Mouse (Mus musculus) lung, embryonic 15.5 days (tissue): ENCODE results near the gene Fam243. TPM values are rescaled to one million over a fixed set of nuclear protein-coding genes. Genes with fewer than 3 reads are reported as not detected.

Experiments
- ATAC-seq: fragments of 200-750 bp; cut with Nextera tagmentation; 2 replicates; pipeline ENCODE4 v1.8.0; 2017; ENCODE audit warnings: moderate number of reproducible peaks, borderline replicate concordance; ENCODE audit not compliant: low FRiP score, low TSS enrichment; ENCODE audit errors: extremely low read depth
- H3K27ac ChIP-seq: fragments of 300-500 bp; sonication (generic); 2 replicates; pipeline ENCODE4 v1.5.1; 2015; ENCODE audit warnings: moderate library complexity, mild to moderate bottlenecking, inconsistent platforms
- H3K27me3 ChIP-seq: fragments of 300-500 bp; sonication (generic); 2 replicates; pipeline ENCODE4 v1.6.1; 2015; ENCODE audit warnings: inconsistent platforms
- H3K36me3 ChIP-seq: fragments of 300-500 bp; sonication (generic); 2 replicates; pipeline ENCODE4 v1.6.1; 2015; ENCODE audit warnings: inconsistent platforms
- H3K4me1 ChIP-seq: fragments of 300-500 bp; sonication (generic); 2 replicates; pipeline ENCODE4 v1.6.1; 2015; ENCODE audit warnings: inconsistent platforms
- H3K4me2 ChIP-seq: fragments of 300-500 bp; sonication (generic); 2 replicates; pipeline ENCODE4 v1.6.1; 2015; ENCODE audit warnings: inconsistent platforms, mild to moderate bottlenecking, moderate library complexity
- H3K4me3 ChIP-seq: fragments of 300-500 bp; sonication (generic); 2 replicates; pipeline ENCODE4 v1.5.1; 2015; ENCODE audit warnings: mild to moderate bottlenecking, inconsistent platforms
- H3K9ac ChIP-seq: fragments of 300-500 bp; sonication (generic); 2 replicates; pipeline ENCODE4 v1.6.1; 2015; ENCODE audit warnings: inconsistent platforms
- H3K9me3 ChIP-seq: fragments of 300-500 bp; sonication (generic); 2 replicates; pipeline ENCODE4 v1.6.1; 2016; ENCODE audit warnings: inconsistent platforms
- WGBS: fragments of 180-500 bp; shearing (Covaris S2); methylation state at CpG from one replicate; pipeline ENCODE4 v1.1.7; 2015; 5-methylcytosine and 5-hydroxymethylcytosine counted together
- polyA plus RNA-seq: library from polyadenylated mRNA; unstranded; fragments of >200 nt; fragmentation: Nextera tagmentation; extraction: Ambion mirVana; gene quantifications from 2 replicates; pipeline ENCODE4 v1.2.1, GENCODE M21; 2015

The Fam243 gene
- not detected in 2 replicates for polyA plus RNA-seq

GRCm38 (mm10) chr16:92321341-92321740 lies at the start of gene Fam243:
Gene Fam243, minus strand, starts transcription at chr16:92321441.
- Histone ChIP-seq H3K27ac (no peak within 1 kb of the TSS), H3K27me3 (no peaks in the 10 kb centered on the region), H3K4me1 (no peaks in the 10 kb centered on the region), H3K9ac (no peak within 1 kb of the TSS), H3K36me3 (no peaks in the 10 kb centered on the region), H3K9me3 (no peaks in the 10 kb centered on the region), H3K4me3 (no peak within 1 kb of the TSS), H3K4me2 (no peak within 1 kb of the TSS)
- 86% methylated on average over 8 of the region's 8 CpGs for WGBS
- no peak for ATAC-seq

DNA sequence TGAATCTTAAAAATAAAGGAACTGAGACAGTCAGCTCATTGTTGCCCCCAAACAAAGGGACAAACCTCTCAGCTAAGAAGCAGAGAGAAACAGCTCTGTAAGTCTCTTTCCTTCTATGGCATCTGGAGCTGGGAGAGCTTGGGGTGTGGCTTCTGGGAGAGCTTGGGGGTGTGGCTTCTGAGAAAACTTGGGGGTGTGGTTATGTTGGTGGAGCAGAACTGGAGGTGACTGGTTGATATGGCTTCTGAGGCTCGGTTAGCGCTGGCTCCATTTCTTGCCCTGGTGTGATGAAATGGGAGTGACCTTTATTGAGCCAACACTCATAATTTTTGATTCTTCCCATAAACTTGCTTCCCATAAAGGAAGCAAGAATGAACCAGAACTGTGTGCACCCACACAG lies 48.0 kb upstream of the Fam243 start:
- H3K27ac ChIP-seq: no peak overlapping the region
- H3K9ac ChIP-seq: no peak overlapping the region
- no peak overlapping the region for H3K4me3 ChIP-seq
- WGBS: 33% methylated on average over 2 of the region's 2 CpGs
- no peaks in the 10 kb centered on the region for H3K36me3 ChIP-seq
- H3K9me3 ChIP-seq: no peaks in the 10 kb centered on the region
- H3K4me2 ChIP-seq: no peak overlapping the region
- no peaks in the 10 kb centered on the region for H3K4me1 ChIP-seq
- peaks cover 8% of the 10 kb centered on the region; the same call in 1 of the 2 replicates for H3K27me3 ChIP-seq
- ATAC-seq: peak; percentile 66; the same call in 1 of the 2 replicates

- WGBS: 38% methylated on average over 7 of the region's 7 CpGs
- no peak overlapping the region for H3K4me2 ChIP-seq
- no peaks in the 10 kb centered on the region for H3K36me3 ChIP-seq
- no peak overlapping the region for H3K27ac ChIP-seq
- no peaks in the 10 kb centered on the region for H3K9me3 ChIP-seq
- ATAC-seq: no peak
- no peaks in the 10 kb centered on the region; the same call in 1 of the 2 replicates for H3K27me3 ChIP-seq
- no peaks in the 10 kb centered on the region for H3K4me1 ChIP-seq
- no peak overlapping the region for H3K9ac ChIP-seq
- no peak overlapping the region for H3K4me3 ChIP-seq
Measured at GRCm38 (mm10) chr16:92365477-92365876, 44.2 kb upstream of the Fam243 start.

DNA sequence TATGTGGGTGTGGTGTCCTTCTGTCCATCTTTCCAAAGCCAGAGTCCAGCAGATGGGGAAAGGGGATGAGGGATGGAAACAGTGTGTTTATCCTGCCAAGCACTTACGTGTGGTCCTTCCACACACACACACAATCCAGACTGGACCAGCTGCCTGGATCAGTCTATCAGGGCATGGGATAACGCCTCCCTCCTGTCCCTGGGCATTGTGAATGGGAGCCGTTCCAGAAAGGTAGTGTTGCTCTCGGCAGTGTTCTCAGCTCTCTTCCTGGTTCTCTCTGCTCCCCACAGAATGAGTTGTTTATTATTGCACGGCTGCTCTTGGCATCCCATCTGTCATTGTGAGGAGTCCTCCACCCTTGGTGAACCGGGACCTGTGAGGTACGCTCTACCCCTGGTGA lies 39.5 kb upstream of the Fam243 start:
- Histone ChIP-seq H3K27ac (no peak overlapping the region), H3K36me3 (no peaks in the 10 kb centered on the region), H3K9me3 (no peaks in the 10 kb centered on the region), H3K27me3 (no peaks in the 10 kb centered on the region; the same call in 1 of the 2 replicates), H3K4me1 (peaks cover 5% of the 10 kb centered on the region), H3K9ac (no peak overlapping the region), H3K4me2 (no peak overlapping the region), H3K4me3 (no peak overlapping the region)
- no peak for ATAC-seq
- WGBS: 36% methylated on average over 7 of the region's 7 CpGs

- 46% methylated on average over 8 of the region's 9 CpGs for WGBS
- H3K9ac ChIP-seq: no peak within 1 kb of the TSS
- no peaks in the 10 kb centered on the region for H3K36me3 ChIP-seq
- H3K4me3 ChIP-seq: no peak within 1 kb of the TSS
- H3K9me3 ChIP-seq: no peaks in the 10 kb centered on the region
- 0 out of 2 replicates have a peak, but pooled peaks have one; percentile 11 for ATAC-seq
- peaks cover 5% of the 10 kb centered on the region for H3K4me1 ChIP-seq
- H3K4me2 ChIP-seq: peak within 1 kb of the TSS; percentile 33
- H3K27me3 ChIP-seq: no peaks in the 10 kb centered on the region; the same call in 1 of the 2 replicates
- no peak within 1 kb of the TSS for H3K27ac ChIP-seq
Measured at GRCm38 (mm10) chr16:92359229-92359628, 38.0 kb upstream of the Fam243 start, which contains the start of gene Kcne1. Gene Kcne1, minus strand, starts transcription at chr16:92359468.

DNA sequence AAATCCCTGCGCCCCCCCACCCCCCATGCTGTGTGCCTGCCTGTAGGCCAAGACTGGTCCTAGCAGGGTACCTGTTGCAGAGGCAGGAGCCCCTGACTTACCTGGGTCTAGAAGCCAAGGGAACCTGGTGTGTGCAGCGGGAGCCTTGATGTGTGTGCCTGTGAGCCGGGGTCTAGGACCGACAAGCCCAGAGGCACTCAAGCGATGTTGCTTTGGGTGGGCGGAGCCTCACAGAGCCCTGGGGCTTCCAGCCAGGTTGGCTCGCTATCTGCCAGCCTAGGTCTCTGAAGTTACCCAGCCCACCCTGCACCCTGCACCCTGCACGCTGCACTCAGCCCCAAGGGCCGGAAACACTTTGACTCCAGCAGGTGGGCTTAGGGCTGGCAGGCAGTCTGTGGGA lies 37.5 kb upstream of the Fam243 start:
- Histone ChIP-seq H3K27me3 (no peaks in the 10 kb centered on the region; the same call in 1 of the 2 replicates), H3K36me3 (no peaks in the 10 kb centered on the region), H3K4me2 (peak overlapping the region; percentile 33), H3K4me3 (no peak overlapping the region), H3K27ac (no peak overlapping the region), H3K9ac (no peak overlapping the region), H3K9me3 (no peaks in the 10 kb centered on the region), H3K4me1 (peaks cover 5% of the 10 kb centered on the region)
- WGBS: 27% methylated on average over 9 of the region's 9 CpGs
- peak; percentile 53; the same call in 1 of the 2 replicates for ATAC-seq

GRCm38 (mm10) chr16:92357566-92357965 lies 36.3 kb upstream of the Fam243 start:
- no peak overlapping the region for H3K9ac ChIP-seq
- no peaks in the 10 kb centered on the region for H3K9me3 ChIP-seq
- H3K27me3 ChIP-seq: no peaks in the 10 kb centered on the region; the same call in 1 of the 2 replicates
- no peak overlapping the region for H3K4me3 ChIP-seq
- H3K4me2 ChIP-seq: no peak overlapping the region
- no peak for ATAC-seq
- no peaks in the 10 kb centered on the region for H3K36me3 ChIP-seq
- H3K27ac ChIP-seq: no peak overlapping the region
- peaks cover 5% of the 10 kb centered on the region for H3K4me1 ChIP-seq
- WGBS: 73% methylated on average over 10 of the region's 10 CpGs

DNA sequence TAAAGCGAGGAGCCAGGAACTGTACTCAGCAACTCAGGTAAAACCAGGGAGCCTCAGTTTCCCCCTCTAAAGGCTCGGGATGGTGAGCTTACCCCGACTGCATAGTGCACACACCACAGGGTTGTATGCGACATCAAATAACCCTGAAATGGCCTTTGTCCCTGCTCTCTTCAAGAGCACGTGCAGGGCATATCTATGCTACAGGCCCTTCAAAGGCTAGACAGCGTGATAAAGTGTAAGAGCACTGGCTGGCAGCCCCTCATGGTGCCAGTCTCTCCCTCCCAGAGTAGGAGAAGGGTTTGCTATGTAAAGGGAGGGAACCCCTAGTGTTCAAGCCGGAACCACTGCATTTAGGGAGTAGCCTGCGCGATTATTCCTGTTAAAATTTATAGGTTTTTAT lies 35.8 kb upstream of the Fam243 start:
- Histone ChIP-seq H3K27ac (no peak overlapping the region), H3K9me3 (no peaks in the 10 kb centered on the region), H3K4me1 (peaks cover 5% of the 10 kb centered on the region), H3K9ac (no peak overlapping the region), H3K27me3 (no peaks in the 10 kb centered on the region; the same call in 1 of the 2 replicates), H3K4me3 (no peak overlapping the region), H3K4me2 (no peak overlapping the region), H3K36me3 (no peaks in the 10 kb centered on the region)
- no peak for ATAC-seq
- 66% methylated on average over 9 of the region's 9 CpGs for WGBS

DNA sequence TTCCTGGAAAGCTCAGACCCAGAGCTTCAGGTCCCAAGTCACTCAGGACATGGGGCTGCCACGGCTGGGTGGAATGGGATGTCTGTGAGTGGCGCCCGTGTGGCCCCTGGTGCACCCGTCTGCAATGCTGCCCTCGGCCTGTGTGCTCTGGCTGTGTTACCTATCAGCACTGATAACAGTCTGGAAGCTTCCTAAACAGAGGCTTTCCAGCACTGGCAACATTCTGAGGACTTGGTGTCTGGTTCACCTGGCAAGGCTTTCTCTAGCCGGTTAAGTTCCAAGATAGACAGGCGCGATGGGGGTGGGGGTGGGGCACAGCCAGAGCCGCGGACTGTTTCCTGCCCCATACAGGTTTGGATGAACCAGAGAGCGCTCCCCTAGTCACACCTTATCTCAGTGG lies 34.7 kb upstream of the Fam243 start:
- Histone ChIP-seq H3K27ac (no peak overlapping the region), H3K4me3 (no peak overlapping the region), H3K36me3 (no peaks in the 10 kb centered on the region), H3K9me3 (no peaks in the 10 kb centered on the region), H3K4me1 (peaks cover 5% of the 10 kb centered on the region), H3K27me3 (no peaks in the 10 kb centered on the region; the same call in 1 of the 2 replicates), H3K4me2 (no peak overlapping the region), H3K9ac (no peak overlapping the region)
- 58% methylated on average over 11 of the region's 11 CpGs for WGBS
- ATAC-seq: no peak

- Histone ChIP-seq H3K27me3 (no peaks in the 10 kb centered on the region), H3K9me3 (no peaks in the 10 kb centered on the region), H3K4me1 (peaks cover 5% of the 10 kb centered on the region), H3K9ac (no peak overlapping the region), H3K4me3 (no peak overlapping the region), H3K27ac (no peak overlapping the region), H3K36me3 (no peaks in the 10 kb centered on the region), H3K4me2 (no peak overlapping the region)
- no peak for ATAC-seq
- WGBS: 70% methylated on average over 5 of the region's 5 CpGs
Measured at GRCm38 (mm10) chr16:92355366-92355765, 34.1 kb upstream of the Fam243 start.

DNA sequence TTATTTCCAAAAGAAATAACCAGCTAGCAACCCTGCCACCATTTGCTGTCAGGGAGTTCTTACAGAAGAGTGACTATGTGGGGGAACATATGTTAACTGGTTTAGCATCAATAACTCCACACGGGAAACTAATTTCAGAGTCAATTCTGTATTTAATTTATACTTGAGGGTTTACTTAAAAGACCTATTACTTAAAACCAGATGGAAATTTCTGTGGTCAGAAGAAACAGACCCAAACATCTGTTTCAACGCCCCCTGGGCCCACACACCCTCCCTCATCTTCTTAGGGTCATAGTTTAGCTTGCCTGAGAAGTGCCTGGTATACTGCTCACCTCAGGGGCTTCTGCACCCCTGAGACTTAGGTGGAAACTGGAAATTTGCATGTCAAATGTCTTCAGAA lies 32.7 kb upstream of the Fam243 start:
- no peaks in the 10 kb centered on the region for H3K27me3 ChIP-seq
- no peaks in the 10 kb centered on the region for H3K9me3 ChIP-seq
- ATAC-seq: no peak
- H3K9ac ChIP-seq: no peak overlapping the region
- no peak overlapping the region for H3K4me2 ChIP-seq
- no peak overlapping the region for H3K27ac ChIP-seq
- WGBS: 63% methylated on average over 2 of the region's 2 CpGs
- peaks cover 4% of the 10 kb centered on the region for H3K4me1 ChIP-seq
- no peaks in the 10 kb centered on the region for H3K36me3 ChIP-seq
- no peak overlapping the region for H3K4me3 ChIP-seq

DNA sequence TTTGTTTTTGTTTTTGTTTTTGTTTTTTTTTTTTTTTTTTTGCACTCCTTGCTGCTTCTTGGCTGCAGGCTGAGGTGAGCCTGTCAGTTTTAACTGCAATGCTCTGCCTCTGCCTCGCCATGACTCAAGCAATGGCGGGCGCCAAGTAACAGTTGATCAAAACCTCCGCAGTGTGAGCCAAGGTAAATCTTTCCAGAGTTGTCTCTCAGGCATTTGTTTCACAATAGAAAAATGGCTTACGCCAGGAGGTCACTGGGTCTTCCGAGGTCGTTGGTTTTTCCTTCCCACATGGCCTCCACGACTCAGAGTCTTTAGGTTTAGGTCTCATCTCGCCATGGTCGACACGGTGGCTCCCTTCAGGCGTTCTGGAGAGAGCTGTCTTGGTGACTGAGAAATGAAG lies 32.1 kb upstream of the Fam243 start:
- no peak overlapping the region for H3K4me3 ChIP-seq
- H3K4me2 ChIP-seq: no peak overlapping the region
- H3K9ac ChIP-seq: no peak overlapping the region
- no peaks in the 10 kb centered on the region for H3K36me3 ChIP-seq
- no peaks in the 10 kb centered on the region for H3K9me3 ChIP-seq
- ATAC-seq: no peak
- H3K27me3 ChIP-seq: no peaks in the 10 kb centered on the region
- WGBS: 80% methylated on average over 12 of the region's 12 CpGs
- H3K27ac ChIP-seq: no peak overlapping the region
- no peaks in the 10 kb centered on the region for H3K4me1 ChIP-seq

DNA sequence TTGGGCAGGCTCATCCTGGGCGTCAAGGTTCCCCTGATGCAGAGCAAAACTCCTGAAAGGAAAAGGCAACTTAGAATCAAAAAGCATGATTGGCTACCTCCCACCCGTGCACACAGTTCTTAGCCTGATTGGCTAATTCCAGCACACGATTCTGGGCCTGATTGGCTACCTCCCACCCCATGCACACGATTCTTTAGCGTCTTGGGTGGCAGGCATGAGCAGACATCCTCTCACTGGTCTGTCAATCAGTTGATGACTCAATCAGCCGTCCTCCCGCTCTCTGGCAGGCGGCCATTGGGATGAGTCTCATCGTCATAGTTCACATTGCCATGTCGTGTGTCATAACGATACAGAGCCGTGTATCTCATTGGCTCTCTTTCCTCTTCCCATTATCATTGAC lies 27.7 kb upstream of the Fam243 start:
- no peak overlapping the region for H3K4me3 ChIP-seq
- peaks cover 9% of the 10 kb centered on the region for H3K4me1 ChIP-seq
- H3K9ac ChIP-seq: no peak overlapping the region
- H3K4me2 ChIP-seq: no peak overlapping the region
- no peaks in the 10 kb centered on the region for H3K9me3 ChIP-seq
- no peaks in the 10 kb centered on the region for H3K27me3 ChIP-seq
- no peaks in the 10 kb centered on the region for H3K36me3 ChIP-seq
- peak; percentile 53; the same call in 1 of the 2 replicates for ATAC-seq
- 57% methylated on average over 12 of the region's 12 CpGs for WGBS
- H3K27ac ChIP-seq: no peak overlapping the region
